Mouse (Mus musculus) CH12.LX (cell line): ENCODE measurements around the gene Ercc5. TPM values are rescaled to one million over a fixed set of nuclear protein-coding genes. Genes with fewer than 3 reads are reported as not detected.

Source experiments
- DNase-seq: peaks from one replicate; pipeline ENCODE4 v3.0.0-alpha.2; 2013; ENCODE audit errors: extremely low read depth
- H3K27ac ChIP-seq: 2 replicates; pipeline ENCODE4 v1.5.1; 2012; ENCODE audit warnings: low read depth, mild to moderate bottlenecking, control low read depth, moderate library complexity; ENCODE audit not compliant: insufficient read depth
- H3K27me3 ChIP-seq: replicated peaks from 2 replicates; pipeline ENCODE3; 2012; ENCODE audit warnings: inconsistent platforms
- H3K36me3 ChIP-seq, 2 experiments: replicated peaks in 1 of 2; 2 replicates each; pipeline versions ENCODE3 to v1.6.1; 2012; ENCODE audit warnings: inconsistent platforms in 1 of 2, low read length in 1 of 2, mild to moderate bottlenecking in 1 of 2, mixed read lengths in 1 of 2, moderate library complexity in 1 of 2; ENCODE audit not compliant: control insufficient read depth in 1 of 2, insufficient read depth in 1 of 2
- H3K4me1 ChIP-seq, 2 experiments: 2 replicates each; pipeline ENCODE4 v1.6.1; 2012; ENCODE audit warnings: inconsistent platforms in 1 of 2, moderate library complexity in 1 of 2; ENCODE audit not compliant: insufficient read depth in 2 of 2, control insufficient read depth in 1 of 2
- H3K4me2 ChIP-seq: 2 replicates; pipeline ENCODE4 v1.6.1; 2012; ENCODE audit warnings: low read depth, mild to moderate bottlenecking, control low read depth; ENCODE audit not compliant: poor library complexity, insufficient read depth, severe bottlenecking
- H3K4me3 ChIP-seq, 3 experiments: fragments of 150-350 bp in 1 of 3; sonication (generic) in 1 of 3; replicated peaks in 1 of 3; 2 replicates each; pipeline versions ENCODE3 to v1.5.1; 2011 to 2012; ENCODE audit warnings: low read depth in 2 of 3, low read length in 2 of 3, mild to moderate bottlenecking in 2 of 3, moderate library complexity in 2 of 3, control low read depth in 1 of 3, improper control_type of control experiment in 1 of 3, inconsistent platforms in 1 of 3, mixed read lengths in 1 of 3; ENCODE audit not compliant: poor library complexity in 1 of 3
- H3K79me2 ChIP-seq: replicated peaks from 2 replicates; pipeline ENCODE4 v1.6.1; 2012; ENCODE audit warnings: mild to moderate bottlenecking, moderate library complexity; ENCODE audit not compliant: control insufficient read depth, poor library complexity, insufficient read depth, severe bottlenecking; ENCODE audit errors: extremely low read depth
- H3K9ac ChIP-seq: 2 replicates; pipeline ENCODE4 v1.6.1; 2012; ENCODE audit warnings: low read depth, mild to moderate bottlenecking, control low read depth, moderate library complexity; ENCODE audit not compliant: insufficient read depth
- H3K9me3 ChIP-seq: replicated peaks from 2 replicates; pipeline ENCODE3; 2012; ENCODE audit warnings: low read length, inconsistent platforms, mixed read lengths
- BHLHE40 ChIP-seq: IDR thresholded peaks from 2 replicates; pipeline ENCODE4 v1.6.1; 2011; ENCODE audit warnings: mild to moderate bottlenecking, low read depth, low read length, improper control_type of control experiment
- HCFC1 ChIP-seq: IDR thresholded peaks from 2 replicates; pipeline ENCODE4 v1.6.1; 2012; ENCODE audit warnings: low read depth, mild to moderate bottlenecking, inconsistent platforms, low read length, improper control_type of control experiment
- JUND ChIP-seq: conservative IDR thresholded peaks from 2 replicates; pipeline ENCODE4 v1.6.1; 2011; ENCODE audit warnings: low read depth, low read length, improper control_type of control experiment
- KAT2A ChIP-seq: IDR thresholded peaks from 2 replicates; pipeline ENCODE4 v1.6.1; 2012; ENCODE audit warnings: low read length, improper control_type of control experiment, inconsistent platforms; ENCODE audit not compliant: insufficient replicate concordance
- MAFK ChIP-seq: IDR thresholded peaks from 2 replicates; pipeline ENCODE4 v1.6.1; 2011; ENCODE audit warnings: low read length, improper control_type of control experiment; ENCODE audit not compliant: insufficient replicate concordance
- MEF2A ChIP-seq: IDR thresholded peaks from 2 replicates; pipeline ENCODE4 v1.6.1; 2014; ENCODE audit warnings: low read depth, mild to moderate bottlenecking, inconsistent platforms, low read length, improper control_type of control experiment, borderline replicate concordance
- MYC ChIP-seq: IDR thresholded peaks from 2 replicates; pipeline ENCODE4 v1.6.1; 2011; ENCODE audit warnings: low read depth, mild to moderate bottlenecking, improper control_type of control experiment, low read length
- POLR2AphosphoS2 ChIP-seq: IDR thresholded peaks from 2 replicates; pipeline ENCODE4 v1.6.1; 2011; ENCODE audit warnings: low read depth, low read length, improper control_type of control experiment
- SIN3A ChIP-seq: IDR thresholded peaks from 2 replicates; pipeline ENCODE4 v1.6.1; 2012; ENCODE audit warnings: low read length, improper control_type of control experiment, inconsistent platforms
- SMC3 ChIP-seq: IDR thresholded peaks from 2 replicates; pipeline ENCODE4 v1.6.1; 2011; ENCODE audit warnings: low read depth, low read length, improper control_type of control experiment
- TBP ChIP-seq: conservative IDR thresholded peaks from 2 replicates; pipeline ENCODE4 v1.6.1; 2011; ENCODE audit warnings: low read depth, low read length, improper control_type of control experiment
- UBTF ChIP-seq: IDR thresholded peaks from 2 replicates; pipeline ENCODE4 v1.6.1; 2012; ENCODE audit warnings: low read depth, mild to moderate bottlenecking, inconsistent platforms, low read length, improper control_type of control experiment, moderate library complexity
- ZC3H11A ChIP-seq: IDR thresholded peaks from 2 replicates; pipeline ENCODE4 v1.6.1; 2012; ENCODE audit warnings: low read depth, mild to moderate bottlenecking, inconsistent platforms, low read length, improper control_type of control experiment
- ZKSCAN1 ChIP-seq: IDR thresholded peaks from 2 replicates; pipeline ENCODE4 v1.6.1; 2012; ENCODE audit warnings: low read depth, inconsistent platforms, low read length, improper control_type of control experiment, borderline replicate concordance
- ZNF384 ChIP-seq: IDR thresholded peaks from 2 replicates; pipeline ENCODE4 v1.6.1; 2012; ENCODE audit warnings: low read depth, low read length, improper control_type of control experiment, inconsistent platforms
- dilution Hi-C: fragments of 300-500 bp; cut with MboI; formaldehyde crosslinking; loops from 2 replicates; pipeline ENCODE4 v1.14.3; 2020; ENCODE audit warnings: low sequenced_read_pairs; ENCODE audit not compliant: extremely low pct_unique_long_range_greater_than_20kb, extremely low pct_ligation_motif_present
- in situ Hi-C: fragments of 300-500 bp; cut with MboI; formaldehyde crosslinking; loops from 3 replicates; pipeline ENCODE4 v1.14.3; 2019; ENCODE audit warnings: low sequenced_read_pairs, low pct_ligation_motif_present, low pct_unique_long_range_greater_than_20kb, mixed read lengths
- polyA plus RNA-seq: library from polyadenylated mRNA; unstranded; fragments of >175 nt; gene quantifications from 2 replicates; pipeline ENCODE4 v1.2.1, GENCODE M21; 2012; ENCODE audit warnings: low read depth; ENCODE audit not compliant: insufficient read length
- total RNA-seq, 2 experiments: library from RNA; depleted of rRNA; stranded (reverse); fragments of 300-350 nt in 1 of 2; fragments of >200 nt in 1 of 2; gene quantifications; 2 replicates each; pipeline ENCODE4 v1.2.3; 2012 to 2014

Ercc5 gene
- total and polyA plus RNA-seq, 3 experiments, result 7.1 to 11.7 (median 8.2) TPM

DNA sequence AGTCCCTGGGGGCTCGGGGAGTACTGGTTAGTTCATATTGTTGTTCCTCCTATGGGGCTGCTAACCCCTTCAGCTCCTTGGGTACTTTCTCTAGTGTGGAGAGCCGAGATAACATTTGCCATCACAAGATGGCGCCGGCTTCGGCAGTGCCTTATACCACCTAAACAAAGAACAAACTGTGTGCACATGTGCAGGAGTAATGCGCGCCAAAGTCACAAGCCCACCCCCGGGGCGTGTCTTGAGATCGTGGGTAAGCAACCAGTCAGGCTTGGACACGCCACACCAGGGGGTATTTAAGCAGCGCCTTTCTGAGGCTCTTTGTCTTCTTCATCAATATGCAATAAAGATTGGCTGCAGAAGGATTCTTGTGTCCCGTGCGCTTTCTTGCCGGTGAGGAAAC is 55.3 kb downstream of the Ercc5 start:
- TF ChIP-seq TBP (no peak), SIN3A (no peak), MEF2A (no peak), ZNF384 (no peak), POLR2AphosphoS2 (no peak), ZKSCAN1 (no peak), ZC3H11A (no peak), HCFC1 (no peak), MAFK (no peak), SMC3 (no peak), UBTF (no peak), MYC (no peak), BHLHE40 (no peak)
- no peaks in the 10 kb centered on the region for H3K9me3 ChIP-seq
- no peak overlapping the region for H3K9ac ChIP-seq
- H3K27me3 ChIP-seq, result no peaks in the 10 kb centered on the region
- no peaks in the 10 kb centered on the region for H3K4me1 ChIP-seq
- H3K36me3 ChIP-seq, result no peaks in the 10 kb centered on the region
- in situ Hi-C loops (no loop called here), dilution Hi-C loops (no loop called here)
- H3K27ac ChIP-seq, result no peak overlapping the region
- no peaks in the 10 kb centered on the region for H3K79me2 ChIP-seq
- no peak overlapping the region for H3K4me3 ChIP-seq
- H3K4me2 ChIP-seq, result no peak overlapping the region
- no peak for DNase-seq

DNA sequence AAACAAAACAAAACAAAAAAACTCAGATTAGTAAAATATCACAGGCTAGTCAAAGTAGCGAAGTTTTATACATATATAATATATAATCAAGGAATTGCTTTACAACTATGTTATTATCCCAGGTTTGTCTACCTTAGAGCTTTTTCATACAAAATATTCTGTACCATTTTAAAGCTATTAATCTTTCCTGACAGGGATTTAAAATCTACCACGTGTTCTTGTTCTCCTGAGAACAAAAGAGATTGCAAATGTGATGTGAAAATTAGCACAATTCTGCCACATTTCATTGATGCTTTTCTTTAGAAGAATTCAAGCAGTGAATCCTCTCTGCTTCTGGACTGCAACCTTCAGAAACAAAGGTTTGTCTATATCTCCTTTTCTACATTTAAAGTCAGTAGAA is 66.9 kb downstream of the Ercc5 start:
- no peak for TF ChIP-seq JUND
- no peak for TF ChIP-seq KAT2A
- no peak overlapping the region for H3K27ac ChIP-seq
- H3K9me3 ChIP-seq, result no peaks in the 10 kb centered on the region
- H3K36me3 ChIP-seq, result no peaks in the 10 kb centered on the region
- no peak overlapping the region for H3K9ac ChIP-seq
- no peaks in the 10 kb centered on the region for H3K27me3 ChIP-seq
- in situ Hi-C loops, result no loop called here
- no peaks in the 10 kb centered on the region for H3K79me2 ChIP-seq
- H3K4me1 ChIP-seq, result no peaks in the 10 kb centered on the region
- H3K4me3 ChIP-seq, result no peak overlapping the region
- DNase-seq, result no peak
- no peak overlapping the region for H3K4me2 ChIP-seq
- dilution Hi-C loops, result no loop called here
